Mouse (Mus musculus) limb, embryonic 10.5 days (tissue): ENCODE measurements around the gene Atf7ip2. TPM values are rescaled to one million over a fixed set of nuclear protein-coding genes. Genes with fewer than 3 reads are reported as not detected.
"Not testable (repeated sequence)": the region's sequence is repeated elsewhere in the genome, so short reads cannot be mapped to it uniquely, and the experiment has no call there.

ENCODE experiments used
- DNase-seq: peaks from one replicate; pipeline ENCODE4 v3.0.0-alpha.2; 2017; ENCODE audit warnings: low spot score
- H3K27ac ChIP-seq: fragments of 300-500 bp; sonication (generic); 2 replicates; pipeline ENCODE4 v1.5.1; 2016; ENCODE audit warnings: mild to moderate bottlenecking
- H3K27me3 ChIP-seq: fragments of 300-500 bp; sonication (generic); 2 replicates; pipeline ENCODE4 v1.6.1; 2016; ENCODE audit warnings: low read depth, mild to moderate bottlenecking; ENCODE audit not compliant: poor library complexity, severe bottlenecking
- H3K36me3 ChIP-seq: fragments of 300-500 bp; sonication (generic); 2 replicates; pipeline ENCODE4 v1.6.1; 2016; ENCODE audit warnings: mild to moderate bottlenecking, moderate library complexity
- H3K4me1 ChIP-seq: fragments of 300-500 bp; sonication (generic); 2 replicates; pipeline ENCODE4 v1.6.1; 2016
- H3K4me3 ChIP-seq: fragments of 300-500 bp; sonication (generic); 2 replicates; pipeline ENCODE4 v1.5.1; 2016; ENCODE audit warnings: mild to moderate bottlenecking, moderate library complexity
- H3K9me3 ChIP-seq: fragments of 300-500 bp; sonication (generic); replicated peaks from 2 replicates; pipeline ENCODE4 v1.6.1; 2016; ENCODE audit warnings: mild to moderate bottlenecking
- WGBS: fragments of 180-500 bp; shearing (Covaris S2); methylation state at CpG from one replicate; pipeline ENCODE4 v1.1.7; 2016; 5-methylcytosine and 5-hydroxymethylcytosine counted together
- polyA plus RNA-seq: library from polyadenylated mRNA; unstranded; fragments of >200 nt; fragmentation: Nextera tagmentation; extraction: Ambion mirVana; gene quantifications from 2 replicates; pipeline ENCODE4 v1.2.1, GENCODE M21; 2016

Atf7ip2 gene
- polyA plus RNA-seq, 1 experiment from 2014 or later = 3.1 TPM

- H3K27me3 ChIP-seq = no peaks in the 10 kb centered on the region
Measured at GRCm38 (mm10) chr16:10253993-10254392, 61.5 kb downstream of the Atf7ip2 start.

GRCm38 (mm10) chr16:10272256-10272655, 79.7 kb downstream of the Atf7ip2 start:
- peak; percentile 59 for DNase-seq
- Histone ChIP-seq H3K4me3 (no peak overlapping the region), H3K27me3 (no peaks in the 10 kb centered on the region), H3K9me3 (0 out of 2 replicates have a peak, but pooled peaks cover 5% of the 10 kb centered on the region), H3K36me3 (no peaks in the 10 kb centered on the region), H3K4me1 (no peaks in the 10 kb centered on the region), H3K27ac (no peak overlapping the region)
- WGBS = 19% methylated on average over 3 of the region's 3 CpGs

More at GRCm38 (mm10) chr16:10253993-10254392, 61.5 kb downstream of the Atf7ip2 start:
- 77% methylated on average over 1 of the region's 1 CpGs for WGBS
- no peaks in the 10 kb centered on the region for H3K9me3 ChIP-seq
- H3K4me3 ChIP-seq = no peak overlapping the region
- no peak overlapping the region for H3K27ac ChIP-seq
- no peak for DNase-seq
- H3K4me1 ChIP-seq = no peaks in the 10 kb centered on the region
- H3K36me3 ChIP-seq = no peaks in the 10 kb centered on the region

- 0 out of 2 replicates have a peak, but pooled peaks cover 5% of the 10 kb centered on the region for H3K9me3 ChIP-seq
- no peaks in the 10 kb centered on the region for H3K4me1 ChIP-seq
- H3K27me3 ChIP-seq = peaks cover under 1% of the 10 kb centered on the region; the same call in 1 of the 2 replicates
- no peak overlapping the region for H3K27ac ChIP-seq
- no peaks in the 10 kb centered on the region for H3K36me3 ChIP-seq
- H3K4me3 ChIP-seq = no peak overlapping the region
- WGBS = 73% methylated on average over 4 of the region's 4 CpGs
- no peak for DNase-seq
Measured at GRCm38 (mm10) chr16:10274465-10274864, 82.0 kb downstream of the Atf7ip2 start.

- H3K27me3 ChIP-seq, H3K36me3 ChIP-seq, H3K4me3 ChIP-seq, DNase-seq, H3K27ac ChIP-seq, H3K4me1 ChIP-seq, H3K9me3 ChIP-seq: not testable (repeated sequence)
- 91% methylated on average over 5 of the region's 5 CpGs for WGBS
Measured at GRCm38 (mm10) chr16:10276778-10277177, 84.3 kb downstream of the Atf7ip2 start.

GRCm38 (mm10) chr16:10280286-10280951, 87.9 kb downstream of the Atf7ip2 start:
- no peak overlapping the region for H3K27ac ChIP-seq
- H3K9me3 ChIP-seq = no peaks in the 10 kb centered on the region
- H3K4me1 ChIP-seq = peaks cover 4% of the 10 kb centered on the region
- peak; percentile 81 for DNase-seq
- H3K4me3 ChIP-seq = no peak overlapping the region
- 55% methylated on average over 12 of the region's 12 CpGs for WGBS
- no peaks in the 10 kb centered on the region for H3K36me3 ChIP-seq
- H3K27me3 ChIP-seq = peaks cover 6% of the 10 kb centered on the region; the same call in 1 of the 2 replicates

GRCm38 (mm10) chr16:10281890-10282289, 89.4 kb downstream of the Atf7ip2 start:
- H3K36me3 ChIP-seq = no peaks in the 10 kb centered on the region
- peaks cover 18% of the 10 kb centered on the region for H3K4me1 ChIP-seq
- H3K27ac ChIP-seq = no peak overlapping the region
- H3K27me3 ChIP-seq = peaks cover 6% of the 10 kb centered on the region; the same call in 1 of the 2 replicates
- no peak overlapping the region for H3K4me3 ChIP-seq
- no peak for DNase-seq
- H3K9me3 ChIP-seq = no peaks in the 10 kb centered on the region
- WGBS = 83% methylated on average over 3 of the region's 3 CpGs

- no peak for DNase-seq
Measured at GRCm38 (mm10) chr16:10286513-10287268, 94.2 kb downstream of the Atf7ip2 start.

GRCm38 (mm10) chr16:10288115-10288514, 95.6 kb downstream of the Atf7ip2 start:
- WGBS = 88% methylated on average over 6 of the region's 6 CpGs
- no peak overlapping the region for H3K4me3 ChIP-seq
- H3K27me3 ChIP-seq = no peaks in the 10 kb centered on the region
- H3K9me3 ChIP-seq = no peaks in the 10 kb centered on the region
- H3K4me1 ChIP-seq = peaks cover 23% of the 10 kb centered on the region
- no peak overlapping the region for H3K27ac ChIP-seq
- DNase-seq = no peak
- H3K36me3 ChIP-seq = no peaks in the 10 kb centered on the region

More at GRCm38 (mm10) chr16:10286513-10287268, 94.2 kb downstream of the Atf7ip2 start:
- Histone ChIP-seq H3K9me3 (no peaks in the 10 kb centered on the region), H3K36me3 (no peaks in the 10 kb centered on the region), H3K4me3 (no peak overlapping the region), H3K27ac (0 out of 2 replicates have a peak overlapping the region, but pooled peaks have one; percentile 19), H3K4me1 (peaks cover 23% of the 10 kb centered on the region), H3K27me3 (no peaks in the 10 kb centered on the region)
- 83% methylated on average over 9 of the region's 9 CpGs for WGBS

GRCm38 (mm10) chr16:10297696-10298644, 105.5 kb downstream of the Atf7ip2 start:
- peaks cover 17% of the 10 kb centered on the region for H3K4me1 ChIP-seq
- WGBS = 90% methylated on average over 10 of the region's 10 CpGs

GRCm38 (mm10) chr16:10299637-10300036, 107.1 kb downstream of the Atf7ip2 start:
- no peak overlapping the region for H3K27ac ChIP-seq
- DNase-seq = no peak
- H3K9me3 ChIP-seq = no peaks in the 10 kb centered on the region
- WGBS = 24% methylated on average over 8 of the region's 8 CpGs
- peaks cover 17% of the 10 kb centered on the region for H3K4me1 ChIP-seq
- no peaks in the 10 kb centered on the region for H3K36me3 ChIP-seq
- H3K27me3 ChIP-seq = no peaks in the 10 kb centered on the region
- H3K4me3 ChIP-seq = no peak overlapping the region

More at GRCm38 (mm10) chr16:10297696-10298644, 105.5 kb downstream of the Atf7ip2 start:
- H3K27me3 ChIP-seq = no peaks in the 10 kb centered on the region
- DNase-seq = no peak
- H3K9me3 ChIP-seq = no peaks in the 10 kb centered on the region
- no peaks in the 10 kb centered on the region for H3K36me3 ChIP-seq
- H3K4me3 ChIP-seq = no peak overlapping the region
- no peak overlapping the region for H3K27ac ChIP-seq

- WGBS = 83% methylated on average over 3 of the region's 3 CpGs
- no peak for DNase-seq
Measured at GRCm38 (mm10) chr16:10300231-10301186, 108.0 kb downstream of the Atf7ip2 start.

More at GRCm38 (mm10) chr16:10300231-10301186, 108.0 kb downstream of the Atf7ip2 start:
- Histone ChIP-seq H3K4me1 (peaks cover 17% of the 10 kb centered on the region), H3K36me3 (no peaks in the 10 kb centered on the region), H3K4me3 (no peak overlapping the region), H3K27ac (no peak overlapping the region), H3K9me3 (no peaks in the 10 kb centered on the region), H3K27me3 (no peaks in the 10 kb centered on the region)
